Comparison of ENCODE assay signal across 8 mouse cellular contexts in the genomic region with DNA sequence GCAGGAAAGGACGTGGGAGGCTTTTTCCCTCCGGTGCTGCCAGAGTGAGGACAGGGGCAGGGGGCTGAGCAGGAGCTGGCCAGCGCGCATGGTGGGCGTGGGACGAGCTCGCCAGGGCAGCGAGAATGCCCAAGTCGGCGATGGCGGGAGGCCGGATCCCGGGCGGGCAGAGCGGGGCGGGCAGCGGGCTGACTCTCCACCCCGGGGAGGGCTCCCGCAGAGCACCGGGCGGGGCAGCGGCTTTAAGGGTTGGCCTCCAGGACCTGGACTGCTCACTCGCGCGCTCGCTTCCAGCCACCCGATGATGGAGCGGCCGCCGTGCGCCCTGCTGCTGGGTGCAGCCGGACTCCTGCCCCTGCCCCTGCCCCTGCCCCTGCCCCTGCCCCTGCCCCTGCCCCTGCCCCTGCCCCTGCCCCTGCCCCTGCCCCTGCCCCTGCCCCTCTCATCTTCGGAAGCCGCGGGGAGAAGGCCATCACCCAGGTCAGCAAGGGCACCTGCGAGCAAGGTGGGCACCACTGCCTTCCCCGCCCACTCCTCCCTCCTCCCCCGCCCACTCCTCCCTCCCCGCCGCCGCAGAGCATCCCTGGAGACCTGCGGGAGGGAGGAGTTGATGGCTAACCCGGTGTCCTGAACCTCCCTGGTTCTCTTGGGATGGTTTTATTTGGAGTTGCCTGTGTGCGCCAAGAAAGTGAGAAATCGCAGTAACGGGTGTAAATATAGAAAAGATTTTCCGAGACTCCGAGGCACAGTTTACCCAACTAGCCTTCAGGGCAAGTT. TPM values are rescaled to one million over a fixed set of nuclear protein-coding genes. Genes with fewer than 3 reads are reported as not detected.
DNase-seq lines count a peak whose midpoint lies in the region; ATAC-seq lines count a peak whose summit lies in the region.

No protein-coding gene starts in this region.

- WGBS in hindbrain, embryonic 14.5 days, result 9% methylated on average over 24 of the region's 48 CpGs
- WGBS in midbrain, embryonic 15.5 days, result 6% methylated on average over 30 of the region's 48 CpGs

- H3K27me3 ChIP-seq in hindbrain, embryonic 14.5 days (ENCODE audit: control insufficient read depth, insufficient read depth, low read length), result no peaks in the 10 kb centered on the region
- H3K27me3 ChIP-seq in midbrain, embryonic 15.5 days (replicated peaks), result no peaks in the 10 kb centered on the region

- peaks cover 54% of the 10 kb centered on the region for H3K9me3 ChIP-seq in hindbrain, embryonic 14.5 days (ENCODE audit: control insufficient read depth, low read length)
- peaks cover 23% of the 10 kb centered on the region for H3K9me3 ChIP-seq in midbrain, embryonic 15.5 days

- peak overlapping the region; percentile 56 for H3K4me2 ChIP-seq in hindbrain, embryonic 14.5 days (replicated peaks)
- H3K4me2 ChIP-seq in midbrain, embryonic 15.5 days, result peak overlapping the region; percentile 59

- no peaks in the 10 kb centered on the region for H3K4me1 ChIP-seq in hindbrain, embryonic 14.5 days (replicated peaks; ENCODE audit: control insufficient read depth, insufficient read depth, low read length)
- no peaks in the 10 kb centered on the region for H3K4me1 ChIP-seq in midbrain, embryonic 15.5 days

- H3K36me3 ChIP-seq in hindbrain, embryonic 14.5 days (replicated peaks; ENCODE audit: control insufficient read depth, insufficient read depth), result no peaks in the 10 kb centered on the region
- no peaks in the 10 kb centered on the region for H3K36me3 ChIP-seq in midbrain, embryonic 15.5 days (replicated peaks)

- H3K4me3 ChIP-seq in hindbrain, embryonic 14.5 days (replicated peaks; ENCODE audit: low read length), result peak overlapping the region; percentile 28
- peak overlapping the region; percentile 32 for H3K4me3 ChIP-seq in midbrain, embryonic 15.5 days

- peak; percentile 46 for DNase-seq in embryo, embryonic 11 days
- no peak for DNase-seq in embryo, embryonic 10.5 days (ENCODE audit: low spot score)
- peak; percentile 53 for DNase-seq in gastrocnemius, adult 18-20 months (ENCODE audit: low spot score)
- no peak for DNase-seq in hindbrain, embryonic 14.5 days (ENCODE audit: low spot score)
- peak; percentile 78 for DNase-seq in liver
- DNase-seq in left cerebral cortex, postnatal 25 days (ENCODE audit: low spot score in 2 of 2), result no peak
- DNase-seq in left cerebral cortex, adult 11 months (ENCODE audit: low spot score), result no peak

- no peak overlapping the region for H3K27ac ChIP-seq in hindbrain, embryonic 14.5 days
- no peak overlapping the region for H3K27ac ChIP-seq in midbrain, embryonic 15.5 days

- intact Hi-C loops in left cerebral cortex, postnatal 25 days (cut with DNase I), result no loop called here

- ATAC-seq in hindbrain, embryonic 14.5 days (ENCODE audit: low FRiP score), result no peak
- ATAC-seq in midbrain, embryonic 15.5 days (replicated peaks), result peak; percentile 25; the same call in 1 of the 2 replicates

- no peak overlapping the region for H3K9ac ChIP-seq in hindbrain, embryonic 14.5 days
- H3K9ac ChIP-seq in midbrain, embryonic 15.5 days, result no peak overlapping the region

RNA-seq across cellular contexts. Expression of a gene that starts 45.9 kb away (rescaled TPM):
- total RNA-seq in gastrocnemius, adult 18-20 months (2021), result not detected
- not detected in 2 replicates for polyA plus RNA-seq in hindbrain, embryonic 14.5 days (2014; fragmentation: Nextera tagmentation; extraction: Ambion mirVana)
- polyA plus RNA-seq in midbrain, embryonic 15.5 days (2015; fragmentation: Nextera tagmentation; extraction: Ambion mirVana), result not detected in 2 replicates
- total RNA-seq in left cerebral cortex, postnatal 25 days (2021), result not detected

Comparison
In these comparisons a context has a peak if more than half of its experiments do, and no peak if none do; other contexts are left out.
1. DNase-seq: peak in embryo, embryonic 11 days (single experiment), gastrocnemius, adult 18-20 months (single experiment) and liver (single experiment); none in embryo, embryonic 10.5 days (single experiment), hindbrain, embryonic 14.5 days (single experiment), left cerebral cortex, postnatal 25 days (0 of 2) and left cerebral cortex, adult 11 months (single experiment).